Mouse (Mus musculus) limb, embryonic 13.5 days (tissue): ENCODE results near the gene Hoxa10. TPM values are rescaled to one million over a fixed set of nuclear protein-coding genes. Genes with fewer than 3 reads are reported as not detected.
A peak's percentile ranks its signal among the peaks of the same experiment; 100 is the strongest.

ENCODE experiments used
- ATAC-seq: fragments of 200-750 bp; cut with Nextera tagmentation; 2 replicates; pipeline ENCODE4 v1.8.0; 2017; ENCODE audit warnings: low read depth, moderate number of reproducible peaks, moderate TSS enrichment; ENCODE audit not compliant: low FRiP score
- H3K27ac ChIP-seq: fragments of 300-500 bp; sonication (generic); 2 replicates; pipeline ENCODE4 v1.5.1; 2015; ENCODE audit warnings: inconsistent platforms, mild to moderate bottlenecking, moderate library complexity
- H3K27me3 ChIP-seq: fragments of 300-500 bp; sonication (generic); 2 replicates; pipeline ENCODE4 v1.6.1; 2015; ENCODE audit warnings: mild to moderate bottlenecking, inconsistent platforms
- H3K36me3 ChIP-seq: fragments of 300-500 bp; sonication (generic); 2 replicates; pipeline ENCODE4 v1.6.1; 2015; ENCODE audit warnings: inconsistent platforms, mild to moderate bottlenecking, moderate library complexity
- H3K4me1 ChIP-seq: fragments of 300-500 bp; sonication (generic); 2 replicates; pipeline ENCODE4 v1.6.1; 2015; ENCODE audit warnings: inconsistent platforms
- H3K4me2 ChIP-seq: fragments of 300-500 bp; sonication (generic); replicated peaks from 2 replicates; pipeline ENCODE4 v1.6.1; 2015; ENCODE audit warnings: inconsistent platforms, mild to moderate bottlenecking, moderate library complexity
- H3K4me3 ChIP-seq: fragments of 300-500 bp; sonication (generic); 2 replicates; pipeline ENCODE4 v1.5.1; 2015; ENCODE audit warnings: moderate library complexity, mild to moderate bottlenecking, inconsistent platforms
- H3K9ac ChIP-seq: fragments of 300-500 bp; sonication (generic); 2 replicates; pipeline ENCODE4 v1.6.1; 2015; ENCODE audit warnings: mild to moderate bottlenecking, inconsistent platforms
- H3K9me3 ChIP-seq: fragments of 300-500 bp; sonication (generic); 2 replicates; pipeline ENCODE4 v1.6.1; 2016; ENCODE audit warnings: inconsistent platforms
- WGBS: fragments of 180-500 bp; shearing (Covaris S2); methylation state at CpG from one replicate; pipeline ENCODE4 v1.1.7; 2015; 5-methylcytosine and 5-hydroxymethylcytosine counted together
- polyA plus RNA-seq: library from polyadenylated mRNA; unstranded; fragments of >200 nt; fragmentation: Nextera tagmentation; extraction: Ambion mirVana; gene quantifications from 2 replicates; pipeline ENCODE4 v1.2.1, GENCODE M21; 2015

Gene Hoxa10
- polyA plus RNA-seq, 1 experiment from 2014 or later, result 207 TPM

DNA sequence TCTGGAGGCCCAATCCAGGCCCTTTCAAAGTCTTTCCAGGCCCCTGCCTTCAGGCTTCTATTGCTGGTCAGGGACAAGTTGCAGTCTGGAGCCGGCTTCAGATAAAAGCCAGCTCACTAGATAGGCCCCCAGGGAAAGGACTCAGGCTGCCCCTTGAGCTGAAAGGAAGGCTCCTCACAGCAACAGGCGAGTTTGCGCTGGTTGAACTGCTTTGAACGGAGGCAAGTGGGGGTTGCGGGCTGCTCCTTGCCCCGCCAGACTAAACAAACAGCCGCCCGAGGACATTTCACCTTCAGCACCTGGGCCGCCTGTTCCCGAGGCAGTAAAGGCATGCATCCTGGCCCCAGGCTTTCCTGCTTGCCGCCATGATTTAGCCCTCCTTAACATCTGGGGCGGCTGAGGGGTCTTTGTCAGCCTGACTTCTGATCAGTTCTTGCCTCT is 3.0 kb upstream of the Hoxa10 start:
- Histone ChIP-seq H3K9ac (peak overlapping the region; percentile 100), H3K9me3 (no peaks in the 10 kb centered on the region), H3K4me2 (peak overlapping the region; percentile 75), H3K36me3 (no peaks in the 10 kb centered on the region), H3K27ac (peak overlapping the region; percentile 99), H3K27me3 (peaks cover 9% of the 10 kb centered on the region; the same call in 1 of the 2 replicates), H3K4me3 (peak overlapping the region; percentile 95), H3K4me1 (peaks cover 33% of the 10 kb centered on the region)
- WGBS, result 3% methylated on average over 12 of the region's 12 CpGs
- ATAC-seq, result no peak

DNA sequence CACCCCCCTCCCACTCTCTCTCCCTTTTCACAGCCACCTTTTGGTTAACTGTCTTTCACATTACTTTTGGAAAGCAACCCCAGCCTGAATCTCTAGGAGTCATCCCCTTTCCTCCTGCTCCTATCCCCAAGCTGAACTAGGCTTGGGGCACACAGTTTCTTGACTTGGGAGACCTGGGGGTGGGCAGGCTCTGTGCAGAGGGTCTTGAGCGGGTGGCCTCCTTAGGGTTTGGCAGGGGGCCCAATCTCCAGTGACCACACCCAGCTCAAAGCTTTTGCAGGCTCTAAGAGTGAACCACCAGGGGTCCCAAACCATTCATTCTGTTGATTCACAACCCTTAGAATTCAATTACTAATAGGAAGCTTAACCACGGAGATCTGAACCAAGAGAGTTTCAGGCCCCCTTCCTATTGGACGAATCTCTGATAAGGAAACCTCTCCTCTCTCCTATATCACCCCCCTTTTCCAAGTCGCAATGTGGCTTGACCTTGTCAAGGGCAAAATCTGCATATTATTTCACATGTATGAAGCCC is 2.2 kb upstream of the Hoxa10 start:
- no peaks in the 10 kb centered on the region for H3K36me3 ChIP-seq
- 18% methylated on average over 4 of the region's 4 CpGs for WGBS
- H3K9ac ChIP-seq, result peak overlapping the region; percentile 100
- H3K4me1 ChIP-seq, result peaks cover 33% of the 10 kb centered on the region
- peak overlapping the region; percentile 99 for H3K27ac ChIP-seq
- peak overlapping the region; percentile 75 for H3K4me2 ChIP-seq
- H3K4me3 ChIP-seq, result peak overlapping the region; percentile 95
- no peak for ATAC-seq
- no peaks in the 10 kb centered on the region for H3K9me3 ChIP-seq
- H3K27me3 ChIP-seq, result peaks cover 9% of the 10 kb centered on the region; the same call in 1 of the 2 replicates

DNA sequence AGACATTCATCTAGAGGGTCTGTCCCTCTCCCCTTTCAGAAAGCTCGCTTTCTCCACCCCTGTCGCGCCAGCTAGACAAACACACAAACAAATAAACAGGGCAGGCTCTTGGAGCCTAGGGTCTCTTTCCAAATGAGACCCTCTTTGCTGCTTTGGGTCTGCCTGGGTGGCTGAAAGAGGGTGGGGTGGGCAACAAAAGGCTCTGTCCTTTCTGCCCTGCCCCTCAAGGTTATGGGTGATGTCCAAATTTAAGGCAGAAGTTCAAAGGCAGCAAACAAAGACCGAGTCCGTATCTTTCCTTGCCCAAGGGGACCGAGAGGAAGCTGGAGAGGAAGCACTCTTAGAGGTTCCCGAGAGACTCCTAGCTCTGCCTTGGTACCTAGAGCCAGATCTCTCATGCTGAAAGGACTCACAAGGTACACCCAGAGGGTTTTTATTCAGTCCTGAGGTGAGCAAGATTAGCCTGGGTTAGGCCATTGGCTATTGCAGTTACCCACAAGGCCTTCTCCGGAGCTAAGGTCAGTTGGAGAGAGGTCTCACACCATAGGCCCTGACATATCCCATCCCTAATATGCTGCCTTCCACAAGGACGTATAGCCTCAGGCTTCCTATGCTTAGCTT is 457 bp upstream of the Hoxa10 start:
- H3K4me1 ChIP-seq, result peaks cover 43% of the 10 kb centered on the region
- H3K9me3 ChIP-seq, result no peaks in the 10 kb centered on the region
- peak overlapping the region; percentile 100 for H3K9ac ChIP-seq
- 8% methylated on average over 9 of the region's 9 CpGs for WGBS
- H3K4me3 ChIP-seq, result peak overlapping the region; percentile 95
- 0 out of 2 replicates have a peak, but pooled peaks cover 3% of the 10 kb centered on the region for H3K36me3 ChIP-seq
- H3K4me2 ChIP-seq, result peak overlapping the region; percentile 75
- no peak for ATAC-seq
- H3K27me3 ChIP-seq, result peaks cover 9% of the 10 kb centered on the region; the same call in 1 of the 2 replicates
- H3K27ac ChIP-seq, result peak overlapping the region; percentile 100

DNA sequence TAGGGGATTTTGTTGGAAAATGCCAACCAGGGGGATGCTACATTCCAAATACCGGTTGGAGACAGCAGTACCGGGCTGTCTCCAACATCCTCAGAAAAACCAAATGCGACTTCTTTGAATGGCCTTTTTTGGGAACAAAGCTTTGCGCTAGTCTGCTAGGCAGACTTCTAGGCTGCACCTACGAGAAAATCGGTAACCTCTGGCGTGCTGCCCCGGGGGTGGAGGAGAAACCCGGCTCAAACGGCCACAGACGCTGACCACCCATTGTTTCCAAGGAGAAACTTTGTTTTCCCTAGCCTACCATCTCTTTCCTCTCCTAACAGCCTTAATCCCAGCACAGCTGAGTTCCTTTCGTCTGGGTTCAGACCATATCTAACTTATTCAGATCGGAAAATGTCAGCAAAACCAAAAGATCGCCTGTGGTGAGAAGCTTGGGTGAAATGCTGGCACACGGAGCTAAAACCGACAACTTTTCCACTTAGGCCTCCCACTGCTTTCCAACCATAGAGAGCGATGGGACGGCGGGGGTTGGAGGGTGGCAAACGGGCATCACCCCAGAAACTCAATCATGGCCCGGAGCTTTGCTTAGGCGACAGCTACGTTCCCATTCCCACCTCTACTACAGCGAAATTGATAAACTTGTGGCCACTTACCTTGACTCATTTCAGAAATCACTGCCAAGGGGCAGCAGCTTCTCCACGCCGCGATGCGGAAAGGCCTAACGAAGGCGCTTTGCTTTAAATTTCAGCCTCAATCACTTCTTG is 847 bp downstream of the Hoxa10 start:
- ATAC-seq, result no peak
- Histone ChIP-seq H3K36me3 (0 out of 2 replicates have a peak, but pooled peaks cover 6% of the 10 kb centered on the region), H3K27me3 (peaks cover 9% of the 10 kb centered on the region; the same call in 1 of the 2 replicates), H3K9me3 (no peaks in the 10 kb centered on the region), H3K27ac (peak overlapping the region; percentile 100), H3K9ac (peak overlapping the region; percentile 100), H3K4me1 (peaks cover 54% of the 10 kb centered on the region), H3K4me3 (peak overlapping the region; percentile 95), H3K4me2 (peak overlapping the region; percentile 75)
- WGBS, result 1% methylated on average over 30 of the region's 30 CpGs

DNA sequence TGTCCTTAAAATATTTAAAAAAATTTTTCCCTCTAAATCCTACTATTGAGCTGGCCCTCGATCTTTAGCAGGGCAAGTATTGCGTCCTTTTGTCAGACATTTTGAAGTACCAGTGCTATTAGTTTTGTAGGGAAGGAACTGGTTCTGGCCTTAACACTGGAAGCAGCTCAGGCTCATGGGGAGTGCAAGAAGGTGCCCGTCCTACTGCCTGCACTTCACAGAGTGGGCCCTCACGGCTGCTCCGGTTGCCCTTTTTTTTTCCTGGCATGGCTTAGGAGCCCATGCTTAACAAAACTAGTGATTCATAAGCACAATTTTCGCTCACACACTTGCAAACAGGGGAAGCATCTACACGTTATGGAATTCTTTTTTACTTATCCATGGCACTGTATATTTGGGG is 1.7 kb downstream of the Hoxa10 start:
- peak overlapping the region; percentile 95 for H3K4me3 ChIP-seq
- peak overlapping the region; percentile 75 for H3K4me2 ChIP-seq
- H3K27me3 ChIP-seq, result peaks cover 9% of the 10 kb centered on the region; the same call in 1 of the 2 replicates
- H3K9me3 ChIP-seq, result no peaks in the 10 kb centered on the region
- no peak for ATAC-seq
- peaks cover 54% of the 10 kb centered on the region for H3K4me1 ChIP-seq
- peak overlapping the region; percentile 100 for H3K9ac ChIP-seq
- peaks cover 10% of the 10 kb centered on the region; the same call in 1 of the 2 replicates for H3K36me3 ChIP-seq
- H3K27ac ChIP-seq, result peak overlapping the region; percentile 100
- 2% methylated on average over 7 of the region's 7 CpGs for WGBS

DNA sequence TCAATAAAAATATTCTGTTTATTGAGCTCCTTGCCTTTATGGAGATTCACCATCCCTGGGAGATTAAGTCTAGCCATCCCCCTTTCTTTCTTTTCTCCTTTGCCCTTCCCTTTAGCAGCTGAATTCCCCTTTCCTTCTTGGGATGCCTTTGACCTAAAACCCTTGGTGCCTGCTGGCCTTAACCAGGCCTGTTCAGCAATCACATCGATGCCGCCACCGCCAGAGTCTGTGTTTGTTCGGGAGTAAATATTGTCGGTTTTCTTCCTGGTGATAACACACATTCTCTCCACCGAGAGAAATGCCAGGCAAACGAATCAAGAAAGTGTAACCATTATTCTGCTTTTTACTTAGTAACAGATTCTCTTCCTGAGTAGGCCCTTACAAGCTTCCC is 2.5 kb downstream of the Hoxa10 start:
- Histone ChIP-seq H3K9ac (peak overlapping the region; percentile 100), H3K4me3 (peak overlapping the region; percentile 95), H3K4me1 (peaks cover 46% of the 10 kb centered on the region), H3K27me3 (peaks cover 9% of the 10 kb centered on the region; the same call in 1 of the 2 replicates), H3K4me2 (peak overlapping the region; percentile 75), H3K36me3 (peaks cover 15% of the 10 kb centered on the region; the same call in 1 of the 2 replicates), H3K27ac (peak overlapping the region; percentile 100), H3K9me3 (no peaks in the 10 kb centered on the region)
- WGBS, result under 1% methylated on average over 7 of the region's 7 CpGs
- ATAC-seq, result no peak

DNA sequence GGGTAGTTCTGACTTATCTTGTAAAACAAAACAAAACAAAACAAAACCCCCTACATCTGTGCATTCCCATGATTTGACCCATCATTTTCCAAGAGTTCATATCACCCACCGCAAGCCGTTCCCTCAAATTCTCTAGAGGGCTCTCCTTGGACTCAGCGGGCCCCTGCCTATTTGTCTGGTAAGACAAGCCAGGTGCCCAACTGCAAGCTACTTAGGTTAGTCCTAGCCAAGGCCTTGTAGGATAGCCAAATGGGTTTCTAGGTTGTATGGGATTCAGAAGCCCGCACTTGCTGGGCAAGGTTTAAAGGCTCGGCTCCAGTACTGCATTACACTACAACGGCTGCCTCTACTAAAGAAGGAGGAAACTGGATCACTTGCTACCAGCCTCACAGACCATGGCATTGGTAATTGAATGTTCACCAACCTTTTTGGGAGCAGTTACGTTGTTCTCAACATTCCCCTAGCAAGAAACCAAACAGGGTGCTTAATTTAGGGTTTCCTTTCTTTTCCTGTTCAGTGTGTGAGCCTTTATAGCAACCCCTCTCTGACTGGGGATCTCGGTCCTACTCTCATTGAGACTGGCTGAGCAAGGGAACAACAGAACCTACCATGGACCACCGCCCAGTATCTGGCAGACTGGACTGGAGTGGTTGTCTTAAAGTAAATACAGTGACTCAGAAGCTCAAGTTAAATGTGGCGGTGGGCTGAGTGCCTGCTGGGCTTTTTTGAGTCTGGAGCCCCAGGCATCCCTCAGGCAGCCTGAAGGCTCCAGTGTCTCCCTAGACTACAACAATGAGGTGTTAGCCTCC is 3.1 kb downstream of the Hoxa10 start:
- H3K36me3 ChIP-seq, result peaks cover 16% of the 10 kb centered on the region
- peak overlapping the region; percentile 95 for H3K4me3 ChIP-seq
- peak overlapping the region; percentile 75 for H3K4me2 ChIP-seq
- 2% methylated on average over 10 of the region's 10 CpGs for WGBS
- peaks cover 40% of the 10 kb centered on the region for H3K4me1 ChIP-seq
- H3K27me3 ChIP-seq, result peaks cover 6% of the 10 kb centered on the region; the same call in 1 of the 2 replicates
- H3K9me3 ChIP-seq, result no peaks in the 10 kb centered on the region
- ATAC-seq, result no peak
- H3K9ac ChIP-seq, result peak overlapping the region; percentile 100
- peak overlapping the region; percentile 100 for H3K27ac ChIP-seq

DNA sequence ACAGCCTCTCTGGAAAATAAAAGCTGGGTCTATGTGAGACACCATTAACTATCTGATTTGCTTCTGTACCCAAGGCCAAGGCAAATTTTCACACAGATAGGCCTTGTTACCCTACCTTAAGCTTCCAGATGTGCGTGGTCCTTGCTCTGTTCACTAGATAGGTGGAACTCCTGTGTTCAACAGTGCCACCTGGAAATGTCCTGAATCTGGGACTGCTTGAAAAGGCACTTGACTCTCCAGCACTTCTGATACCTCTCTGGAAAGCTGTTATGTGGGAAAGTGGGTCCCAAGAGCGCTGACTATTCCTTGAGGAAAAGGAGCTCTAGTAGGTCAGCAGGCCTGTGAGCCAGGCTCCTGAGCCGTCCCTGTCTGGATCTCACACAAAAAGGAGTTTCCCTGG is 3.8 kb downstream of the Hoxa10 start:
- peaks cover 3% of the 10 kb centered on the region; the same call in 1 of the 2 replicates for H3K27me3 ChIP-seq
- H3K9ac ChIP-seq, result peak overlapping the region; percentile 100
- H3K4me2 ChIP-seq, result peak overlapping the region; percentile 75
- H3K36me3 ChIP-seq, result peaks cover 23% of the 10 kb centered on the region
- H3K4me3 ChIP-seq, result peak overlapping the region; percentile 95
- H3K27ac ChIP-seq, result peak overlapping the region; percentile 100
- H3K4me1 ChIP-seq, result peaks cover 33% of the 10 kb centered on the region
- 7% methylated on average over 3 of the region's 3 CpGs for WGBS
- no peak for ATAC-seq
- H3K9me3 ChIP-seq, result no peaks in the 10 kb centered on the region

DNA sequence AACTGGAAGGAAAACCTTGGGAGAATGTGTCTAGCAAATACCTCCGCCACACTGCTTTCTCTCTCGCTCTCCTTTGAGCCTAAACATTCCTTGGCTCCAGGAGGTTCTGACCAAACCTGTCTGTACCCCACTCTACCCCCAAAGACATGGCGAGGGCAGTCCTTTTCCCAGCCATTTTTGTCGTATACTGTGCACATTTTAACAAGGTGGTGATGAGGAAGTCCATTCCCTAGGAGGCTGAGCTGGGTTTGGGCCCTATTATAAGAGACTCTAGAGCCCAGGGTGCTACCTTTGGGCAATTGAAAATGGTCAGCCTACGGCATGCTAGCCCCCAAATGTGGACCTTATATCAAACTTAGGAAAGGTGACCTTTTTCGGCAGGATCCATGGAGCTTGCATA is 4.8 kb downstream of the Hoxa10 start:
- Histone ChIP-seq H3K27me3 (peaks cover 2% of the 10 kb centered on the region; the same call in 1 of the 2 replicates), H3K9me3 (no peaks in the 10 kb centered on the region), H3K4me3 (peak overlapping the region; percentile 95), H3K9ac (peak overlapping the region; percentile 100), H3K4me2 (peak overlapping the region; percentile 75), H3K36me3 (peaks cover 27% of the 10 kb centered on the region), H3K4me1 (peaks cover 24% of the 10 kb centered on the region), H3K27ac (peak overlapping the region; percentile 100)
- no peak for ATAC-seq
- 11% methylated on average over 6 of the region's 6 CpGs for WGBS

DNA sequence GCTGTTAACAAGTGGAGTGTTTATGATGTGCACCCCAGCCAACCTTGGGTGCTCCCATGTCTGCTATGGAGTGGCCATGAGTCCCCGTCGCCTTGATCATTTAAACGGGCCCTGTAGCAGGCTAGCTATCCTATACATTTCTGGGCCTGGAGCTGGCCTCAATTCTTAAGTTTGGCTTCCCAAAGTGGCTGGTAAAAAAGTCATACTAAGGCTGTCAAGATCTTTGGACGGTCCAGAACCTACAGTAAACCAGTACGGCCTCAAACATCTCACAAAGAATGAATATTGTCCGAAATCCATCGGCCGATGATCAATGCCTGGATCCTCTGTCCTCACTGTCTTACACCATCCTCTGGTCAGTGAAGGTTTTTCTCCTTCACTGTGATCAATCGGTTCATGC is 5.4 kb downstream of the Hoxa10 start:
- Histone ChIP-seq H3K9me3 (no peaks in the 10 kb centered on the region), H3K27me3 (no peaks in the 10 kb centered on the region), H3K36me3 (peaks cover 28% of the 10 kb centered on the region), H3K4me3 (peak overlapping the region; percentile 95), H3K9ac (peak overlapping the region; percentile 100), H3K4me2 (peak overlapping the region; percentile 75), H3K4me1 (peaks cover 22% of the 10 kb centered on the region), H3K27ac (peak overlapping the region; percentile 100)
- no peak for ATAC-seq
- 10% methylated on average over 9 of the region's 9 CpGs for WGBS

DNA sequence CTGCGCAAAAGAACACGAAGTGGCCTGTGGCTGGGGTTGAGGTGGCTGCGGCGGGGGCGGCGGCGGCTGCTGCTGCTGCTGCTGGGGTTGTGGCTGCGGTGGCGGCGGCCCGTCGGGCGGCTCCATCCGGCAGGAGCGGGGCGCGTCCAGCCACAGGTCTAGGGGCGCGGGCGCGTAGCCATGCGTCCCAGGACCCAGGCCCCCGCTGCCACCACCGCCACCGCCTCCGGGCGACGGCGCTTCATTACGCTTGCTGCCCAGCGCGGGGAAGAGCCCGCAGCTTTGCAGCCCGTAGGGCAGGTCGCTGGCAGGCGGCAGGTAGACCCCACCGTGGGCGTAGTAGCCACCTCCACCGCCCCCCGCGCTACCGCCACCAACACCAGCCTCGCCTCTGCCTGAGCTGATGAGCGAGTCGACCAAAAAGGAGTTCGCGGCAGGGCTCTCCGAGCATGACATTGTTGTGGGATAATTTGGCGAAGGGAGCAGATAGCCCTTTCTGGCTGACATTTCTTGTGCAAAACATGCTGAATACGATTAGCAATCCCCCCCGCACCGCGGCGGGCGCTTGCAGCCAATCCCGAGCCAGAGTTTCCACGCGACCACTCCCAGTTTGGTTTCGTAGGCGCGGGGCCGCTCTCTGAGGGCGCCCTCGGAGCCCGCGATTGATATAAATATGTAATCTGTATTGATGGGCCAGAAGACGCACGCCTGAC is 6.1 kb downstream of the Hoxa10 start:
- WGBS, result under 1% methylated on average over 61 of the region's 68 CpGs
- Histone ChIP-seq H3K4me2 (peak overlapping the region; percentile 75), H3K4me1 (peaks cover 22% of the 10 kb centered on the region), H3K9ac (peak overlapping the region; percentile 100), H3K4me3 (peak overlapping the region; percentile 95), H3K27me3 (no peaks in the 10 kb centered on the region), H3K9me3 (no peaks in the 10 kb centered on the region), H3K27ac (peak overlapping the region; percentile 100), H3K36me3 (peaks cover 33% of the 10 kb centered on the region)
- ATAC-seq, result peak; percentile 68
